Mouse (Mus musculus) liver, adult 2 months (tissue): ENCODE measurements at regions not wholly inside any gene's neighbourhood (a gene's known extent, or its start where the extent isn't known, plus 50 kb on each side); places are given as distances from the start of the nearest gene placed in this dataset.

Experiments used
- CTCF ChIP-seq: fragments of 200-500 bp; IDR thresholded peaks from 2 replicates; pipeline ENCODE4 v1.5.1; 2011; ENCODE audit warnings: low read depth, low read length, control low read depth
- POLR2A ChIP-seq: fragments of 200-500 bp; IDR thresholded peaks from 2 replicates; pipeline ENCODE4 v1.6.1; 2011; ENCODE audit warnings: low read length, control low read depth; ENCODE audit not compliant: insufficient read depth; ENCODE audit errors: extremely low read depth

DNA sequence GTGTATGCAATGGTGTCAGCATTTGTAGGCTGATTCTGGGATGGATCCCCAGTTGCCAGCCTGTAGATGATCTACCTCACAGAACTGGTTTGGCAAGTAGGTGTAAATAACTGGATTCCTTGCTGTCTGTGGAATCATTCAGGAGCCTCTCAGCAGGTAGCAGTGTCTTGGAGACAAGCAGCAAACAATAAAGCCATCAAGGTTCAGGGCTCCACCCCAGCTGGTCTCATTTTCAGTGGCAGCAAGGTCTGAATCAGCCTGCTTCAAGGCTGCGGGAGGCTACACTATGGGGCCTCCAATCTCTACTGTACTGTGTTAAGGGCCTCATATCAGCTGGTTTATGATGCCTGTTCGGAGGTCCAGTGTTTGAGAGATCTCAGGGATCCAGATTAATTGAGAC lies 596.4 kb upstream of the Prmt6 start:
- no peak for TF ChIP-seq CTCF
- TF ChIP-seq POLR2A, result no peak
